ENCODE assay signal across 27 mouse cellular contexts in genomic region chr9:91796976-91797375, GRCm38 (mm10).
DNase-seq lines count a peak whose midpoint lies in the region; ATAC-seq and TF ChIP-seq lines count a peak whose summit lies in the region.
"Had no signal": no experiment of that assay in that cellular context is flagged by ENCODE, and none has a peak within 500 bp of the region (broad histone marks: within the 10 kb centered on the region; RNA-seq: fewer than 3 reads in every experiment).

No protein-coding gene starts in this region.

- no peaks in the 10 kb centered on the region for H3K27me3 ChIP-seq in midbrain, postnatal 0 days (ENCODE audit: insufficient read depth, low read length)
- no peaks in the 10 kb centered on the region for H3K27me3 ChIP-seq in midbrain, embryonic 11.5 days (ENCODE audit: control insufficient read depth, insufficient read depth, low read length)
- no peaks in the 10 kb centered on the region for H3K27me3 ChIP-seq in heart, embryonic 11.5 days (ENCODE audit: control insufficient read depth, insufficient read depth, low read length)
- H3K27me3 ChIP-seq: embryonic facial prominence, embryonic 13.5 days; limb, embryonic 12.5 days; liver, embryonic 15.5 days; midbrain, embryonic 15.5 days had no signal

- DNase-seq in midbrain, postnatal 0 days (ENCODE audit: low spot score) = peak; percentile 68
- no peak for DNase-seq in midbrain, embryonic 11.5 days (ENCODE audit: low spot score, missing footprints)
- DNase-seq in cerebellum, adult 18-20 months = peak; percentile 60 to 73
- DNase-seq in cerebellum, postnatal 10 days = peak; percentile 76 to 82
- no peak for DNase-seq in retina, postnatal 1 day
- DNase-seq in ovary, postnatal 14 days (ENCODE audit: low spot score) = no peak
- DNase-seq: adrenal gland, postnatal 25 days; B cell, adult 2 months; gastrocnemius, adult 2 months; gastrocnemius, postnatal 36 days; heart, adult 18-20 months; heart, postnatal 14 days; kidney, adult 9 months; kidney, postnatal 14 days; layer of hippocampus, adult 9-11 months; lung, embryonic 14.5 days; lung, postnatal 14 days; thymus, postnatal 14 days had no signal

- TF ChIP-seq CTCF in midbrain, postnatal 0 days (IDR thresholded peaks at IDR 0.05) = no peak

- H3K9me3 ChIP-seq in midbrain, postnatal 0 days (ENCODE audit: low read length) = no peaks in the 10 kb centered on the region
- no peaks in the 10 kb centered on the region for H3K9me3 ChIP-seq in midbrain, embryonic 11.5 days (ENCODE audit: control insufficient read depth, low read length)
- H3K9me3 ChIP-seq in heart, embryonic 11.5 days (replicated peaks; ENCODE audit: control insufficient read depth, low read length) = no peaks in the 10 kb centered on the region
- H3K9me3 ChIP-seq: embryonic facial prominence, embryonic 13.5 days; forebrain, embryonic 10.5 days; hindbrain, embryonic 10.5 days; limb, embryonic 12.5 days; liver, embryonic 15.5 days; midbrain, embryonic 15.5 days had no signal

- H3K36me3 ChIP-seq in midbrain, postnatal 0 days (ENCODE audit: insufficient read depth, low read length) = no peaks in the 10 kb centered on the region
- no peaks in the 10 kb centered on the region for H3K36me3 ChIP-seq in midbrain, embryonic 11.5 days (ENCODE audit: control insufficient read depth, insufficient read depth, low read length)
- H3K36me3 ChIP-seq in heart, embryonic 11.5 days (ENCODE audit: control insufficient read depth, insufficient read depth, low read length) = no peaks in the 10 kb centered on the region
- H3K36me3 ChIP-seq: embryonic facial prominence, embryonic 13.5 days; forebrain, embryonic 10.5 days; hindbrain, embryonic 10.5 days; limb, embryonic 12.5 days; liver, embryonic 15.5 days; midbrain, embryonic 15.5 days had no signal

- H3K4me3 ChIP-seq in midbrain, postnatal 0 days (ENCODE audit: low read depth, low read length) = no peak overlapping the region
- no peak overlapping the region for H3K4me3 ChIP-seq in midbrain, embryonic 11.5 days (ENCODE audit: low read depth, low read length)
- H3K4me3 ChIP-seq in heart, embryonic 11.5 days (ENCODE audit: low read depth, low read length) = no peak overlapping the region
- H3K4me3 ChIP-seq: embryonic facial prominence, embryonic 13.5 days; forebrain, embryonic 10.5 days; gastrocnemius, adult 2 months; hindbrain, embryonic 10.5 days; limb, embryonic 12.5 days; liver, embryonic 15.5 days; midbrain, embryonic 15.5 days had no signal

- no peak overlapping the region for H3K9ac ChIP-seq in midbrain, postnatal 0 days (replicated peaks; ENCODE audit: low read length, poor library complexity, severe bottlenecking)
- H3K9ac ChIP-seq in midbrain, embryonic 11.5 days (ENCODE audit: low read length) = no peak overlapping the region
- H3K9ac ChIP-seq in heart, embryonic 11.5 days (ENCODE audit: low read depth, low read length) = no peak overlapping the region
- H3K9ac ChIP-seq: embryonic facial prominence, embryonic 13.5 days; limb, embryonic 12.5 days; liver, embryonic 15.5 days; lung, embryonic 14.5 days; midbrain, embryonic 15.5 days had no signal

- ATAC-seq in midbrain, postnatal 0 days (ENCODE audit: low FRiP score) = no peak
- ATAC-seq in midbrain, embryonic 11.5 days (ENCODE audit: low FRiP score) = no peak
- no peak for ATAC-seq in heart, embryonic 11.5 days (replicated peaks; ENCODE audit: insufficient number of reproducible peaks, low FRiP score, low TSS enrichment)
- ATAC-seq: forebrain, embryonic 16.5 days; intestine, postnatal 0 days; midbrain, embryonic 15.5 days had no signal

- H3K4me1 ChIP-seq in midbrain, postnatal 0 days (ENCODE audit: insufficient read depth, low read length) = no peaks in the 10 kb centered on the region
- no peaks in the 10 kb centered on the region for H3K4me1 ChIP-seq in midbrain, embryonic 11.5 days (ENCODE audit: control insufficient read depth, insufficient read depth, low read length)
- H3K4me1 ChIP-seq in heart, embryonic 11.5 days (ENCODE audit: control insufficient read depth, insufficient read depth, low read length) = no peaks in the 10 kb centered on the region
- H3K4me1 ChIP-seq: embryonic facial prominence, embryonic 13.5 days; forebrain, embryonic 10.5 days; hindbrain, embryonic 10.5 days; limb, embryonic 12.5 days; liver, embryonic 15.5 days; midbrain, embryonic 15.5 days had no signal

- no peak overlapping the region for H3K27ac ChIP-seq in midbrain, postnatal 0 days (ENCODE audit: low read depth, low read length)
- no peak overlapping the region for H3K27ac ChIP-seq in midbrain, embryonic 11.5 days (ENCODE audit: low read depth, low read length)
- H3K27ac ChIP-seq in heart, embryonic 11.5 days (ENCODE audit: low read depth, low read length) = no peak overlapping the region
- H3K27ac ChIP-seq: embryonic facial prominence, embryonic 13.5 days; forebrain, embryonic 10.5 days; gastrocnemius, adult 2 months; hindbrain, embryonic 10.5 days; limb, embryonic 12.5 days; liver, embryonic 15.5 days; midbrain, embryonic 15.5 days had no signal

- H3K4me2 ChIP-seq in midbrain, postnatal 0 days (ENCODE audit: low read depth, low read length, poor library complexity, severe bottlenecking) = no peak overlapping the region
- H3K4me2 ChIP-seq in midbrain, embryonic 11.5 days = no peak overlapping the region
- H3K4me2 ChIP-seq in heart, embryonic 11.5 days = no peak overlapping the region
- H3K4me2 ChIP-seq: embryonic facial prominence, embryonic 13.5 days; limb, embryonic 12.5 days; liver, embryonic 15.5 days; lung, embryonic 14.5 days; midbrain, embryonic 15.5 days had no signal

- WGBS in midbrain, postnatal 0 days = 86% methylated on average over 4 of the region's 4 CpGs
- WGBS in midbrain, embryonic 11.5 days = 91% methylated on average over 4 of the region's 4 CpGs
- WGBS in heart, embryonic 11.5 days (ENCODE audit: insufficient replicate concordance) = 71% methylated on average over 4 of the region's 4 CpGs

Comparison
In these comparisons a context has a peak if more than half of its experiments do, and no peak if none do; other contexts are left out.
1. DNase-seq: peak in midbrain, postnatal 0 days (single experiment), cerebellum, adult 18-20 months (2 of 2) and cerebellum, postnatal 10 days (2 of 2); none in midbrain, embryonic 11.5 days (single experiment), retina, postnatal 1 day (single experiment) and ovary, postnatal 14 days (single experiment).